Mouse (Mus musculus): ENCODE measurements around the gene Tspyl3. TPM values are rescaled to one million over a fixed set of nuclear protein-coding genes. Genes with fewer than 3 reads are reported as not detected.

Gene Tspyl3
- polyA plus RNA-seq, 1 experiment, result 0.32 TPM

- Histone ChIP-seq H3K4me3 (ENCODE audit: insufficient read depth, low read depth, low read length) (peak overlapping the region; percentile 99), H3K4me1 (ENCODE audit: control insufficient read depth, insufficient read depth, insufficient read length, low read length) (peaks cover 9% of the 10 kb centered on the region), H3K27ac (replicated peaks; ENCODE audit: low read depth, low read length) (no peak overlapping the region; the same call in 1 of the 2 replicates)
These were observed 14.7 kb upstream of the Tspyl3 start for GRCm38 (mm10) chr2:153239860-153240480.

- H3K4me3 ChIP-seq (ENCODE audit: insufficient read depth, low read depth, low read length), result peak overlapping the region; percentile 99
- H3K27ac ChIP-seq (replicated peaks; ENCODE audit: low read depth, low read length), result no peak overlapping the region
- H3K4me1 ChIP-seq (ENCODE audit: control insufficient read depth, insufficient read depth, insufficient read length, low read length), result peaks cover 9% of the 10 kb centered on the region
These were observed 14.0 kb upstream of the Tspyl3 start for GRCm38 (mm10) chr2:153239021-153239859.

GRCm38 (mm10) chr2:153238406-153238805 is 13.2 kb upstream of the Tspyl3 start:
- Histone ChIP-seq H3K4me3 (ENCODE audit: insufficient read depth, low read depth, low read length) (no peak overlapping the region), H3K4me1 (ENCODE audit: control insufficient read depth, insufficient read depth, insufficient read length, low read length) (peaks cover 9% of the 10 kb centered on the region), H3K27ac (replicated peaks; ENCODE audit: low read depth, low read length) (no peak overlapping the region)

DNA sequence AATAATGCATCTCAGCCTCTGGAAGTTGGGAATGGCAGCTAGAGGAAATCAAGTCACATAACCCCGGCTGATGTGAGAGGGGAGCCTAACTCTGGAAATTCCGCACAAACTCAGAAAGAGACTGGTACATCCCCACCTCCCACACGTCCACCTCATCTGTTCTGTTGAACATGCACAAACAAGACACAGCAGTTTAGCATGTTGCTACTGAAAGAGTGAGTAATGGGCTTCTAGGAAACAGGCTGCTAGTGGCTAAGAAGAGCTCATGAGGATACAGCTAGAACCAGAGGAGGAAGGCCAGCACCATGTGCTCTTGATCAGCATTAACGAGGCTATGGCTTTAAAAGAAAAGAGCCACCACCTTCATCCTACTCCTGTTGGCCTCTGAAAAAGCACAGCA is 12.7 kb upstream of the Tspyl3 start:
- H3K4me3 ChIP-seq (ENCODE audit: insufficient read depth, low read depth, low read length), result no peak overlapping the region
- H3K27ac ChIP-seq (replicated peaks; ENCODE audit: low read depth, low read length), result no peak overlapping the region
- H3K4me1 ChIP-seq (ENCODE audit: control insufficient read depth, insufficient read depth, insufficient read length, low read length), result peaks cover 9% of the 10 kb centered on the region

- Histone ChIP-seq H3K27ac (replicated peaks; ENCODE audit: low read depth, low read length) (no peak overlapping the region), H3K4me1 (ENCODE audit: control insufficient read depth, insufficient read depth, insufficient read length, low read length) (peaks cover 9% of the 10 kb centered on the region), H3K4me3 (ENCODE audit: insufficient read depth, low read depth, low read length) (no peak overlapping the region)
These were observed 12.0 kb upstream of the Tspyl3 start for GRCm38 (mm10) chr2:153237193-153237592.

GRCm38 (mm10) chr2:153228523-153228922 is 3.3 kb upstream of the Tspyl3 start:
- no peaks in the 10 kb centered on the region for H3K4me1 ChIP-seq (ENCODE audit: control insufficient read depth, insufficient read depth, insufficient read length, low read length)
- no peak overlapping the region for H3K4me3 ChIP-seq (ENCODE audit: insufficient read depth, low read depth, low read length)
- H3K27ac ChIP-seq (replicated peaks; ENCODE audit: low read depth, low read length), result no peak overlapping the region

GRCm38 (mm10) chr2:153227959-153228358 is 2.7 kb upstream of the Tspyl3 start:
- H3K4me1 ChIP-seq (ENCODE audit: control insufficient read depth, insufficient read depth, insufficient read length, low read length), result no peaks in the 10 kb centered on the region
- H3K27ac ChIP-seq (replicated peaks; ENCODE audit: low read depth, low read length), result no peak overlapping the region

GRCm38 (mm10) chr2:153225595-153225953 is 333 bp upstream of the Tspyl3 start:
- H3K27ac ChIP-seq (replicated peaks; ENCODE audit: low read depth, low read length), result no peak overlapping the region
- H3K4me3 ChIP-seq (ENCODE audit: insufficient read depth, low read depth, low read length), result peak overlapping the region; percentile 71
- H3K4me1 ChIP-seq (ENCODE audit: control insufficient read depth, insufficient read depth, insufficient read length, low read length), result no peaks in the 10 kb centered on the region

More at GRCm38 (mm10) chr2:153227959-153228358, 2.7 kb upstream of the Tspyl3 start:
- H3K4me3 ChIP-seq (ENCODE audit: insufficient read depth, low read depth, low read length), result no peak overlapping the region

DNA sequence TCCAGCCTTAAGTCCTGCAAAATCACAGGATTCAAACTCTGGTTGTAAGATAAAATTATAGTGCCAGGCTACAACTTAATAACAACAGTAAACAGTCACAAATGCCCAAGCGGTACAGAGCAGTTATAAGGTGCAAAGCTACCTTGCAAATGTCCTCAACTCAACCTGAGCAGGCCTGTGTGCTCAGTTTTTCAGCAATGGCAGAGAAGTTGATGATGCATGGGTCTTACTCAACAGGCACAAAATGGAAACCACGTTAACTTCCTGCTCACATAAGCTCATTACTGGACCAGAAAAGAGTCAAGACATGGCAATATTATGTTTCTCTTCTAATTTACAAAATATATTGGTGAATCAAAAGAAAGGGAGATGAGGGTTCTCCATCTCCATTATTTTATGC is 2.7 kb downstream of the Tspyl3 start:
- no peak overlapping the region for H3K27ac ChIP-seq (replicated peaks; ENCODE audit: low read depth, low read length)
- no peak overlapping the region for H3K4me3 ChIP-seq (ENCODE audit: insufficient read depth, low read depth, low read length)
- H3K4me1 ChIP-seq (ENCODE audit: control insufficient read depth, insufficient read depth, insufficient read length, low read length), result peaks cover 3% of the 10 kb centered on the region; the same call in 1 of the 2 replicates

DNA sequence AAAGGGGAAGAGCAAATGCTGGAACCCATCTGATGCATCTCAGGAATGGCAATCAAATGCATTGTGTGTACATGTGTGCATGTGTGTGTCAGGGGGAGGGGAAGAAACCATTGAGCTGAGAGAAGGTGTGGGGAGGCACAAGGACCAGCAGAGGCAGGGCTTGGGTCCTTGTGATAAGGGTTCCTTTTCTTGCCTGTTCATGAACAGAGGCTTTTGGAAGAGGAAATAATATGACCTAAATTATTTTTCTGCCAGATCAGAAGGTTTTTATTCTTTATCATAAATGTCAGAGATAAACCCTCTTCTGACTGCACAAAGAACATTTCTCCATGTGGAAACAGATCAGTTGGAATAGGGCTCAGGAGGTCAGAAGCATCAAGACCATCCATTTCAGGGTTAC is 3.1 kb downstream of the Tspyl3 start:
- Histone ChIP-seq H3K4me3 (ENCODE audit: insufficient read depth, low read depth, low read length) (no peak overlapping the region), H3K4me1 (ENCODE audit: control insufficient read depth, insufficient read depth, insufficient read length, low read length) (peaks cover 3% of the 10 kb centered on the region; the same call in 1 of the 2 replicates), H3K27ac (replicated peaks; ENCODE audit: low read depth, low read length) (no peak overlapping the region)

GRCm38 (mm10) chr2:153221620-153222019 is 3.6 kb downstream of the Tspyl3 start:
- Histone ChIP-seq H3K4me1 (ENCODE audit: control insufficient read depth, insufficient read depth, insufficient read length, low read length) (peaks cover 3% of the 10 kb centered on the region; the same call in 1 of the 2 replicates), H3K27ac (replicated peaks; ENCODE audit: low read depth, low read length) (no peak overlapping the region)

GRCm38 (mm10) chr2:153218516-153218915 is 6.7 kb downstream of the Tspyl3 start:
- Histone ChIP-seq H3K4me1 (ENCODE audit: control insufficient read depth, insufficient read depth, insufficient read length, low read length) (peaks cover 3% of the 10 kb centered on the region; the same call in 1 of the 2 replicates), H3K4me3 (ENCODE audit: insufficient read depth, low read depth, low read length) (no peak overlapping the region), H3K27ac (replicated peaks; ENCODE audit: low read depth, low read length) (no peak overlapping the region)

More at GRCm38 (mm10) chr2:153221620-153222019, 3.6 kb downstream of the Tspyl3 start:
- H3K4me3 ChIP-seq (ENCODE audit: insufficient read depth, low read depth, low read length), result no peak overlapping the region

GRCm38 (mm10) chr2:153217826-153218340 is 7.4 kb downstream of the Tspyl3 start:
- Histone ChIP-seq H3K4me1 (ENCODE audit: control insufficient read depth, insufficient read depth, insufficient read length, low read length) (peaks cover 3% of the 10 kb centered on the region; the same call in 1 of the 2 replicates), H3K4me3 (ENCODE audit: insufficient read depth, low read depth, low read length) (no peak overlapping the region), H3K27ac (replicated peaks; ENCODE audit: low read depth, low read length) (no peak overlapping the region)

- Histone ChIP-seq H3K27ac (replicated peaks; ENCODE audit: low read depth, low read length) (peak overlapping the region; percentile 23; the same call in 1 of the 2 replicates), H3K4me3 (ENCODE audit: insufficient read depth, low read depth, low read length) (no peak overlapping the region), H3K4me1 (ENCODE audit: control insufficient read depth, insufficient read depth, insufficient read length, low read length) (peaks cover 3% of the 10 kb centered on the region; the same call in 1 of the 2 replicates)
These were observed 9.8 kb downstream of the Tspyl3 start for GRCm38 (mm10) chr2:153215421-153215820.

DNA sequence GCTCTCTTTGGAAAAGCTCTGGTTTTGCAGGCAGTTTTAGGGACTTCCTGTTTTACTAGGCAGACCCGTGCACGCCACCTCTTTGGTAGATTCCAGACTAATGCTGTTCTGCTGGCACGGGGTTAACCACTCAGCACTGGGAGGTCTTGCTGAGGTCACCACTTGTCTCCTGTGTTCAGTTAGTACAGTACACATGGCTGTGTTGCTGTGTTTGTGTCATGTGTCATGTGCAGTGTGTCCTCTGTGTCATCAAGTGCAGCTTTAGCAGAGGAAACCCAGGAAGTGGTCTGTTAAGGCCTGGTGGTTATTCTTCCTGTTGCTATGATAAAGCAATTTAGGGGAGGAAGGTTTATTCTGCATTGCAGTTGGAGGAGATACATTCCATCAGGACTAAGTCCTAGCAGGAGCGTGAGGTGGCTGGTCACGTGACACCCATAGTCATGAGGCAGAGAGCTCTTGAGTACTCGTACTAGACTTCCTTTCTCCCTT is 10.4 kb downstream of the Tspyl3 start:
- Histone ChIP-seq H3K4me3 (ENCODE audit: insufficient read depth, low read depth, low read length) (no peak overlapping the region), H3K4me1 (ENCODE audit: control insufficient read depth, insufficient read depth, insufficient read length, low read length) (peaks cover 3% of the 10 kb centered on the region; the same call in 1 of the 2 replicates), H3K27ac (replicated peaks; ENCODE audit: low read depth, low read length) (peak overlapping the region; percentile 23)
